Mouse (Mus musculus): ENCODE measurements around the gene Cwc25. TPM values are rescaled to one million over a fixed set of nuclear protein-coding genes. Genes with fewer than 3 reads are reported as not detected.
"Not testable (repeated sequence)": the region's sequence is repeated elsewhere in the genome, so short reads cannot be mapped to it uniquely, and the experiment has no call there.

Cwc25 gene
- total RNA-seq, 2 experiments from 2014 or later, result 11.1 to 21.0 TPM

DNA sequence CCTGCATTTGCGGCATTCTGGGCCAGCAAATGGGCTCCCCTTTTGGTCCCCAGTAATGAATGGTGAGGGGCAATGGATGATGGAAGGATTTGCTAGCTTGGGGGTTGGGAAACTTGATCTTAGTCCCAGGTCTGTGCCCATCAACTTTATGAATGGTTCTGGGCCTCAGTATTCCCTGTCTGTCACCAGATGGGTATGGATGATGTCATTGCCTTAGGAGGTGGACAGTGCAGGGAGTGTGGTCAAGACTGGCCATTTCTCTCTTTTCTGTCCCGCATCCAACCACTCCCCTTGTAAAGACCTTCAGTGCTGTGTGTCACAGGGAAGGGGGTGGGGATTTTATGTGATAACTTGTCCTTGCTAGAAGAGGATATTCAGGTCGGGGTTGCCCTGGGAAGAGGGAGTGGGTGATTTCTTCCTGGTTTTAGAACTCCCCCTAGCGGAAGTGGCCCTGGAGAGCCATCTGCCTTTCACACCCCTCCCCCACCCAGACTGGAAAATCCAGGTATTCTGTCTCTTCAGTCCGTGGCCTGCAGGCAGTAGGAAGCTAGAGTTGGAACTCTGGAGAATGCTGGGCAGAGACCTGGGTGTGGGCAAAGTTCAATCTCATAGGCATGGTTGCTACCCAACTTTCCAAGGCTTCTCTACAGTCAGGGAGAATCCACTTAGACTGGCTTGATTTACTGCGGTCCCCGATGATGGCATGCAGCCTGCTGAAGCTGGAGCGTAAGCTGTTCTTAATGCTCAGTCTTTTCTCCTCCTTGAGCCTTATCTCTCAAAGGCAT lies 35.2 kb upstream of the Cwc25 start:
- ATAC-seq (ENCODE audit: poor library complexity, severe bottlenecking), result no peak

DNA sequence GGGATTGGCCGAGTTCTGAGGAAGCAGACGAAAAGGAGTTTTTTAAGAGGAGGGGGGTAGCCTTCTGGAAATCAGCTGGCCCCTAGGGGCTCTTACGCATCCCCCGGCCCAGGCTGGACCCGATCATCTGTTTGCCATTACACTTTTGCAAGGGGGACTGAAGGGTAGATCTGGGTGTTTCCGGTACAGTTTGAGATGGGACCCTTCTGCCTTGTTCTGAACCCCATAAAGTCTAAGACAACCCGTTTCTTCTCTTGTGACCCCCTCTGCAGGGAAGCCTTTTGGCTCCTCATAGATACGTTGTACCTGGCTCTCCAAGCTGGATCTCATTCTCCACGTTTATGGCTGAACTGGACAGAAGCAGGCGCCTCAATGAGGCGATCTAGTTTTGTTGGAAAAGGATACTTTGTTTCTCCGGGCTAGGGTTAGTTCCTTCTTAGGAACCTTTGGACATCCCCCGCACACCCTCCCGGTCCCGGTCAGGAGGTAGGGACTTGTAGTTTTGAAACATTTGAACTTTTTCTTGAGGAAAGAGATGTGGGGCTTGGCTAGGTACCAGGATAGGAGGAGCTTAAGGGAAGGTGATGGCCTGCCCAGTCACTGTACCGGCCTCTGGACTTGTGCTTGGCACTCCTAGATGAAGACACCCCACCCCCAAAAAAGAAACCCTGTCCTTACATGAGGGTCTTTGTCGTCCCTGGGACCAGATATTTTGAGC lies 34.5 kb upstream of the Cwc25 start:
- ATAC-seq (ENCODE audit: poor library complexity, severe bottlenecking), result no peak

DNA sequence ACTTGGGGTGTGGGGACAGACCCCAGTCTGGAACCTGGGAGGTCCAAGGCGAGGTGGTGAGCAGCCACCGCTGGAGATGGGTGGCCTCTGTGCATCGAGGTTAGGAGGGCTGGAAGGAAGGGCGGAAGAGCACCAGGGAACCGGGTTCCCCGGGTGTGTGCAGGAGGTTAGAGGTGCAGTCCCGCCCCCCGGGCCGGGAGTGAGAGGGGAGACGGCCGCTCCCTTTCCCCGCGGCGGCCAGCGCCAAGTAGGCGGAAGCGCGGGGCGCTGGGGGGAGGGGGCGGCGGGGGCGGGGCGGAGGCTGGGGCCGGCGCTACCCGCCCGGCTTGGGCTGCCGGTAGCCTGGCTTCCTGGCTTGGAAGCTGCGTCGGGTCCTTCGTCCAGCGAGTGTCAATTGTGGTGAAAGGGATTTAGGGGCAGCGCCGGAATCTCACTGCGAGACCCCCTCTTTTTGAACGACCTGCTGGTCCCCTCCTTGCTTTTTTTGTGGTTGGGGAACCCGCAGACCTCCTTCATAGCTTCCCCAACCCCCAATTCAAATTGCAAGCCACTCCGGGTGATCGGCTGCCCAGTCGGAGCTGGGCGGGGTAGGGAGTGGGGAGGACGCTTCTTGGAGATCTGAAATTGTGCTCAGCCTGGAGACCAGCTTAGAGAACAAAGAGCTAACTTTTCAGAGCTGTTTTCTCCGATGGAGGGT lies 33.8 kb upstream of the Cwc25 start:
- ATAC-seq (ENCODE audit: poor library complexity, severe bottlenecking), result peak; percentile 60

DNA sequence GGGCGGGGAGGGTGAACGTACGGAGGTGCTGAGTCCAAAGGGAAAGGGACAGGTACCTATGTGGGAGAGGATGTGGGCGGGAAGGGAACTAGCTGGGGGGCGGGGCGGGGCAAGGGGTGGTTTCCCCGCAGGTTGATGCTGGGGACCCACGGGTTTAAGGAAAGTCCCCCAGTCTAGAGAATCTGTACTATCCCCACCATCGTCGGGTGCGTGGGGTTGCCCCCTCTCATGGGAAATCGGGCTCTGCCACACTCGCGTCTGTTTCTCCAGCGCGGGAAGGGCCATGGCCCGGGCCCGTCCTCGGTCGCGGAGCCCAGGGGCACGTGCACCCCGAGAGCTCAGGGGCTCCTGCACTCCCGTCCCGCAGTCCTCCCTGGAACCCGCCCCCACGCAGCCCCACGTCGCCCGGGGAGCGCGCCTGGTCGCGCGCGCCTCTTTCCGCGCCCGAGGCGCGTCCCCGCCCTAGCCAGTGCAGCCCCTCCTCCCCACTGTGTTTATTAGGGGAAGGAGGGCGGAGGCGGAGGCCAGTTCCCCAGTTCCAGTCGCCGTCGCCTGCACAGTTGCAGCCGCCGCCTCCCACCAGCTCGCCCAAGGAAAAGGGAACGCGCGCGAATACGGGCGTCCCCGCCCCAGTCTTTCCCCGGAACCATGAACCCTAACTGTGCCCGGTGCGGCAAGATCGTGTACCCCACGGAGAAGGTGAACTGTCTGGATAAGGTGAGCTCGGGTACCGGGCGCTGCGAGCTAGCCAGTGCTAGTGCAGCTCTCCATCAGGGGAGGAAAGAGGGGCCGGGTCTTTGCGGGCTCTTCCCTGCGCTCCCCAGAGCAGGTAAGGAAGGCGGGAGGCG lies 33.0 kb upstream of the Cwc25 start:
- ATAC-seq (ENCODE audit: poor library complexity, severe bottlenecking), result peak; percentile 83

DNA sequence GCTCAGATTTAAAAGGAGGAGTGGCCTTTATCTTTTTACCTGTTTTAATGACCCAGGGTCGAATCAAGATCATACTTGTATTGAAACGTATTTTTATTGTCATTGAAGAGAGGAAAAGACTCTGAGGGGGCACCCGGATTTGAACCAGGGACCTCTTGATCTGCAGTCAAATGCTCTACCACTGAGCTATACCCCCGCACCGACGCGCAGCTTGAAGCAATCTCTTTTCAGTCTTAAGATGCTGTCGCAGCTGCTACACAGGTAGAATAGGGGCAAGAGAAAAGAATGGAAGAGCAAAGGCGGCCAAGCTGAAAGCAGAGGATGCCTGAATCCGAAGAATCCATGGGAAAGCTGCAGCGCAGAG lies 32.4 kb upstream of the Cwc25 start, which contains the start of gene Lasp1:
TSS of gene Lasp1 (plus strand) at position 219 of the 364 bp plus-strand sequence.
- ATAC-seq (ENCODE audit: poor library complexity, severe bottlenecking), result no peak

DNA sequence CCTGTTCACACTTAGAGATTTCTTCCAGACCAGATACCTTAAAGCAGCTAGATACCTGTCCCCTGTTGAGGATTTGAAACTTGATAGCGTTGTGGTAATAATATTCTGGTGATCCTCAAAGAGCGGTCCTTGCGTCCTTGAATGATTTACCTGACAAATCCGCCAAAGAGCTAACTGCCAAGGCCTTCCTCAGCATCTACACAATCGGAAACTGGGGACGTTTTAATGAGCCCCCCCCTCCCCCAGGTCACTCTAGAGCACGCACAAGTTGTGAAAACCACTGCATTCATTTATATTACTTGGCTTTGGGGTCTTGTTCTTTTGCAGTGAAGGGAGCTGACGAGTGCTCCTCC lies 31.7 kb upstream of the Cwc25 start:
- no peak for ATAC-seq (ENCODE audit: poor library complexity, severe bottlenecking)

DNA sequence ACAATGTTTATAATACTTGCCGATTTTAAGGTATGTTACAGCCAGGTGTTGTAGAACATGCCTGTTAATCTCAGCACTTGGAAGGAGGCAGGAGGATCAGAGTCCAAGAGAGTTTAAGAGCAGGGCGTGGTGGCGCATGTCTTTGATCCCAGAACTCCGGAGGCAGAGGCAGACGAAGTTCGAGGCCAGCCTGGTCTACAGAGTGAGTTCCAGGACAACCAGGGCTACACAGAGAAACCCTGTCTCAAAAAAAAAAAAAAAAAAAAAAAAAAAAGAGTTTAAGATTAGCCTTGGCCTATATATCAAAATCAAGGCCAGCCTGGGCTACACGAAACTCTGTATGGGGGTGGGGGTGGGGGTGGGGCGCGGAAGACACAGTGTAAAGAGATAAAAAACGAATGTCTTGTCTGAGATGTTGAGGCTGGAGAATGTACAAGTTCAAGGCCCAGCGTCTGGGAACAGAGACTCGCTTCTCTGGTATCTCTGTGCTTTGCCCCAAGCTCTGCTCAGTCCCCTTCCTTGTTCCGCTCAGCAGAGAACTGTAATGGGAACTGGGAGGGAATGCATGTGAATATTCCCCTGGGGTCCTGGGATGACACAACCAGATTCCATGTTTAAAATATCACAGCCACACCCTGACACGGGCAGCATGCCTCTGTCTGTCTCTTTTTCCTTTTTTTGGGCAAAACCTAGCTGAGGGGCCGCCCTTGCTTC lies 31.2 kb upstream of the Cwc25 start:
- ATAC-seq (ENCODE audit: poor library complexity, severe bottlenecking), result no peak

DNA sequence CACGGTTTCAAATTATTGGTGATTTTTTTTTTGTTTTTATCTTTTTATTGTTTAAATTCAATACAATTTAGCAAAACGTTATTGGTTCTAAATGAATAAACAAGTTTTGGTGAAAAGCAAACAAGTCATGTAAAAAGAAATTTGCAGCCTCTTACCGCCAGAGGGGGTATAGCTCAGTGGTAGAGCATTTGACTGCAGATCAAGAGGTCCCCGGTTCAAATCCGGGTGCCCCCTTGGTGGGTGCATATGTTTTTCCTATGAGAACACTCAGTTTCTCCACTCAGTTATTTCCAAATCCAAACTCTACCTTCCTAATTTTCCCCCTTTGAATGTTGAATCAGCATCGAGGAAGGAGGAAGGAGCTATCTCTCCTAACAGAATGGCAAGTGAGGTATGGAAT lies 30.6 kb upstream of the Cwc25 start:
- no peak for ATAC-seq (ENCODE audit: poor library complexity, severe bottlenecking)

DNA sequence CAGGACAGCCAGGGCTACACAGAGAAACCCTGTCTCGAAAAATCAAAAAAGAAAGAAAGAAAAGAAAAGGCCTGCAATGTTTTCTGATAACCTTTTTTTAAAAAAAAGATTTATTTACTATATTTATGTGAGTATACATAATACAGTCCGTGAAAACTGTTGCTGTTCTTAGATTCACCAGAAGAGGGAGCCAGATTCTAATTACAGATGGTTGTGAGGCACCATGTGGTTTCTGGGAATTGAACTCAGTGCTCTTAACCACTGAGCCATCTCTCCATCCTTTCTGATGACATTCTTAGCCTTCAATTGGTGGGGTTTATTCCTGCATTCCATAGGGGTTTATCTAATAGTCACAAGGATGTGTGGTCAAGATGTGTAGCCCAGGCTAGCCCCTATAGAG lies 26.8 kb upstream of the Cwc25 start:
- ATAC-seq (ENCODE audit: poor library complexity, severe bottlenecking), result peak; percentile 62

DNA sequence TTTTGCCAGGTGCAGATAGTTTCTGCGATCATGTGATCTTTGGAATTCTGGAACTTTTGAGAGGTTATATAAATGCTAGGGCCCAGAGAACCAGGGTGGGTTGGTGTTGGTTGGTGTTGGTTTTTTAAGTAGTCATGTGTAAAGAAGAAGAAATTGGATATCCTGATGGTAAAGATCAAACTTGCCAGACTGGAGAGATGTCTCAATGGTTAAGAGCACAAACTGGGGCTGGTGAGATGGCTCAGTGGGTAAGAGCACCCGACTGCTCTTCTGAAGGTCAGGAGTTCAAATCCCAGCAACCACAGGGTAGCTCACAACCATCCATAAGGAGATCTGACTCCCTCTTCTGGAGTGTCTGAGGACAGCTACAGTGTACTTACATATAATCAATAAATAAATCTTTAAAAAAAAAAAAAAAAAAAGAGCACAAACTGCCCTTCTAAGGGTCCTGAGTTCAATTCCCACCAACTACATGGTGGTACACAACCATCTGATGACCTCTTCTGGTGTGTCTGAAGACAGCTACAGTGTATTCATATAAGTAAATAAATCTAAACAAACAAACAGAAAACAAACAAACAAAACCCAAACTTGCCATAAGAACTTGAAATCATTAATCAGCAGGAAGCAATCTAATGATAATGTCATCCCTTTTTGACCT lies 24.6 kb upstream of the Cwc25 start:
- ATAC-seq (ENCODE audit: poor library complexity, severe bottlenecking), result not testable (repeated sequence)

DNA sequence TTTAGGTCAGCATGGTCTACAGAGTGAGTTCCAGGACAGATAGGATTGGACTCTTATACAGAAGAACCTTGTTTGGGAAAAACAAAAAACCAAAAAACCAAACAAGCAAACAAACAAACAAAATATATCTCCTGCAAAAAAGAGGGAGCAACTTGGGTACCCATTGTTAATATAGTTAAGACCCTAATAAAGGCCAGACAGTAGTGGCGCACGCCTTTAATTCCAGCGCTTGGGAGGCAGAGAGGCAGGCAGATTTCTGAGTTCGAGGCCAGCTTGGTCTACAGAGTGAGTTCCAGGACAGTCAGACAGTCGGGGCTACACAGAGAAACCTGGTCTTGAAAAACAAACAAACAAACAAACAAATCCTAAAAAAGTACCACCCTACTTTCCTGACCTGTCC lies 23.4 kb upstream of the Cwc25 start:
- no peak for ATAC-seq (ENCODE audit: poor library complexity, severe bottlenecking)

DNA sequence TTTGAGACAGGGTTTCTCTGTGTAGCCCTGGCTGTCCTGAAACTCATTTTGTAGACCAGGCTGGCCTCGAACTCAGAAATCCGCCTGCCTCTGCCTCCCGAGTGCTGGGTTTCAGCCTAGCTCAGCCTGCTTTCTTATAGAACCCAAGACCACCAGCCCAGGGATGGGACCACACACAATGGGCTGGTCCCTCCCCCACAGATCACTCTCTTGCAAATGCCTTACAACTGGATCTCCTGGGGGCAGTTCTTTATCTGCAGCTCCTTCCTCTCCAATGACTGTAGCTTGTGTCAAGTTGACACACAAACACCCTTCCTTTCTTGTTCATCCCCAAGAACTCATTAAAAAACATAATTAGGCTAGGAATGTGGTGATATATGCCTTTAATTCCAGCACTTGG lies 21.6 kb upstream of the Cwc25 start:
- ATAC-seq (ENCODE audit: poor library complexity, severe bottlenecking), result no peak

DNA sequence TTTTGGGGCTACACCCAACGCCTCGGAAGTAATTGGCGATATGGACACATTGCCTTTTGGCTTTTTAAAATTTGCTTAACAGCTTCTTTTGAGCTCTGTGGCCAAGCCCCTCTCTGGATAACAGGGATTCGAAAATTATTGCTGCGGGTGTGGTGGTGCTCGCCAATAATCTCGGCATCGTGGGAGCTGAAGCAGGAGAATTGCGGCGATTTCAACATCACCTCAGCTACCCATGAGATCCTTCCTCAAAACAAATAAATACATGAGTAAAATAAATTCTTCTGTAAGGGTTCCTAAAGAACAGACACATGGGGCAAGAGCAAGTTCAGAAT lies 16.2 kb upstream of the Cwc25 start:
- ATAC-seq (ENCODE audit: poor library complexity, severe bottlenecking), result peak; percentile 34

DNA sequence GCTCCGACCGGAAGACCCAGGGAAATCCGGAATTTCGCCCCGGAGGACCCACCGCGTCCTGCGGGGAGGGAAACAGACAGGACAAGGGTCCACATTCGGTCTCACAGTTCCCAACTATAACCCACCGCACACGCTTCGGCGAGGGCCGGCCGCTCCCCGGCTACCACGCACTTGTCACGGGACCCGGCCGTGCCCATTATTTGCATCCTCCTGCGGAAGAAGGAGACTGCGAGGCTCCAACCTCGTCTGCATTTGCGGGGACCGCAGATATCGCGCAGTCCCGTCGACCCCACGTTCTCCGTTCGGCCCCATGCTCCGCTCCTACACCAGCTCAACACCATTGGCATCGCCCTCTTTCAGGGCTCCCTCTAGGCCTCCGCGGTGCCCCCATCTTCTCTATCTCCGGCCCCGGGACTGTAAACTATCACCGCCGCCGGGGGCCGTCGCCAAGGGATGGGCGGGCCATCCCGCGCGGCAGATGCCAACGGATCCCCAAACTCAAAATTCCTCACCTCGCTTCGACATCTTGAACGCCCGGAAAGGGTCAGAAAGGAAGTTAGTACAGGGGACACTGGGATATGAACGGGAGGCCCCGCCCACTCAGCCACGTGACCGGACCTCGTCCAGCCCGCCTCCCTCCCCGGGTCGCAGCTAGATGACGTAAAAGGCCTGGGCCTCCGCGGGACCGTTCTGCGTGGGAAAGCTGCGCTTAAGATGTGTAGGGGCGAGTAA lies 15.6 kb upstream of the Cwc25 start, which contains the start of gene Rpl23:
TSS of gene Rpl23 (minus strand) at position 606 of the 732 bp plus-strand sequence.
- peak; percentile 99 for ATAC-seq (ENCODE audit: poor library complexity, severe bottlenecking)

DNA sequence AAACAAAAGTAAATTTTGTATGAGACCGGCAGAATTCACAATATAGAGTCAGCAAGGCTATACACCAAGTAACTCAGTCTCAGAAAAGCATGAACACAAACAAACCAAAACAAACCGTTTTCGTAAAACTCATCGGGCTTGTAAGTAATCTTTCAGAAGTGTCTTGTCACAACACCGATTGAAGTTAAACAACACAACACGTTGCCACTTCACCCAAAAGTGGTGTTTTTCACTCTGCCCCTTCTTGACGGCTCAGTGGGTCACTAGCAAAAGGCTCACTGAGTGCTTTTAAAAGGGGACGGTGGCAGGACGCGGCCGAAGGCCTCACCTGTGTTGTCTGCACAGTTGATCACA lies 15.1 kb upstream of the Cwc25 start:
- ATAC-seq (ENCODE audit: poor library complexity, severe bottlenecking), result no peak

DNA sequence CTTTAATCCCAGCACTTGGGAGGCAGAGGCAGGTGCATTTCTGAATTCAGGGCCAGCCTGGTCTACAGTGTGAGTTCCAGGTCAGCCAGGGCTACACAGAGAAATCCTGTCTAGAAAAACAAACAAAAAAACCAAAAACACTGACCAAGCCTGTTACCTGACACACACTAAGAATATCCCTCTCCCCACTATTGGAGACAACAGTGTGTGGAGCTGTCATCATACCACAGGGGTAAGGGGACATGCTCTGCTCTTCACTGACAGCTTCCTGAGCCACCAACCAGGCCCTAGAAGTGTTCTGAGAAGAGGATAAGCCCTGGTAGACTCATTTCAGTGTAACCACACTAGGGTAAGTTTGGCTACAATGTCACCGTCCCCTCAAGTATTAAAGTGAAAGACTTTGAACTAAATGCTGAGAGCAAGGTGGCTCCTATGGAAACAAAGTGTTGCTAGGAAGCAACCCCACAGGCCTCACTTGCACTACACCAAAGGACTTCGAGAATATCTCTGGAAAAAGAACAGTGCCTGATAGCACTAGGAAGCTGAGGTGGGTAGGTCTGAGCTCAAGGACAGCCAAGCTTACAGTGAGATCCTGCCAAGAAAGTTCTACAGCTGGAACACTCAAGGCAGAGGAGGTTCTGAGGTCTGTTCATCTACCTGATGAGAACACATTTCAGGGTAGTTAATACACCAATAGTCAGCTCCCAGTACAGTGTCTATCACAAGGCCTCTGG lies 13.8 kb upstream of the Cwc25 start:
- no peak for ATAC-seq (ENCODE audit: poor library complexity, severe bottlenecking)

DNA sequence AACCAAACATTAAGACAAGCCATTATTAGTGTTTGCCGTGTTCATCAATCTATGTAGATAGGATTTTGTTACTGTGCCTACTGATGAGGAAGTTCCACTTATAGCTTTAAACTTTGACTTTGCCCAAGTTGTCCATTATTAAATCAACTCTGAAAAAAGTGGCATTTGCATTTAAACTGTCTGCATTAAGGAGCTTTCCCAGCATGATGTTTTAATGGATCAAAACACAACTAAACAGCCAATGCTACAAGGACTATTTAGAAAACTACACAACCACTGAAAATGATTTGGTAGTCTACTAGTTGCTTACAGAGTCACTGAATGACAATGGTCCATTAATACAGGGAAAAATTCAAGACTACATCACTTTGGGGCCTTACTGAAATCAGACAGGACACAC lies 12.6 kb upstream of the Cwc25 start:
- no peak for ATAC-seq (ENCODE audit: poor library complexity, severe bottlenecking)

DNA sequence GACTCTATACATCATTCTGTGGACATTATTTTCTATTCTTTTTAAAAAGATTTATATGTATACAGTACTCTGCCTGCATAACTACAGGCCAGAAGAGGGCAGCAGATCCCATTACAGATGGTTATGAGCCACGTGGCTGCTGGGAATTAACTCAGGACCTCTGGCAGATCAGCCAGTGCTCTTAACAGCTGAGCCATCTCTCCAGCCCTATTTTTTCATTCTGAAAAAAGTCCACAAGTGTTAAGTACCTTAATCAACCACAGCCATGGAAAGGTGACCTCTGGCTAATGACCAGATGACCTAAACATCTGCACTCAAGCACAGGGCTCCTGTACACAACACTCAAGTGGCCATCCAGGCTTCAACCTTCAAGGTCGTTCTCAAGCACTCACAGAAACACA lies 10.8 kb upstream of the Cwc25 start:
- ATAC-seq (ENCODE audit: poor library complexity, severe bottlenecking), result no peak
